Mouse (Mus musculus) frontal cortex, postnatal 14 days (tissue): ENCODE data around the gene Nup210.

Source experiments
- DNase-seq, 2 experiments: peaks; one replicate each; pipeline ENCODE4 v3.0.0; 2022; ENCODE audit warnings: low spot score in 2 of 2

The Nup210 gene

GRCm38 (mm10) chr6:91020810-91021209 is 95.8 kb downstream of the Nup210 start:
- no peak for DNase-seq

GRCm38 (mm10) chr6:91016600-91017230 is 99.9 kb downstream of the Nup210 start:
- DNase-seq: no peak

- no peak for DNase-seq
Observed at GRCm38 (mm10) chr6:91014198-91014958, 102.3 kb downstream of the Nup210 start.

- DNase-seq: no peak
Observed at GRCm38 (mm10) chr6:91012458-91012857, 104.2 kb downstream of the Nup210 start.

GRCm38 (mm10) chr6:91011568-91011967 is 105.1 kb downstream of the Nup210 start:
- no peak for DNase-seq

GRCm38 (mm10) chr6:91008284-91008830 is 108.3 kb downstream of the Nup210 start:
- no peak for DNase-seq

- DNase-seq: no peak
Observed at GRCm38 (mm10) chr6:91007207-91007606, 109.4 kb downstream of the Nup210 start.

GRCm38 (mm10) chr6:91004157-91004556 is 112.5 kb downstream of the Nup210 start:
- DNase-seq: no peak

- DNase-seq: no peak
Observed at GRCm38 (mm10) chr6:91003310-91003995, 113.2 kb downstream of the Nup210 start.

GRCm38 (mm10) chr6:91001566-91001965 is 115.1 kb downstream of the Nup210 start:
- no peak for DNase-seq

GRCm38 (mm10) chr6:91000819-91001525 is 115.7 kb downstream of the Nup210 start:
- peak; percentile 35 to 47 for DNase-seq

- DNase-seq: no peak
Observed at GRCm38 (mm10) chr6:90999176-90999575, 117.5 kb downstream of the Nup210 start.

- DNase-seq: no peak
Observed at GRCm38 (mm10) chr6:90997025-90997424, 119.6 kb downstream of the Nup210 start.

GRCm38 (mm10) chr6:90996181-90996580 is 120.4 kb downstream of the Nup210 start:
- no peak for DNase-seq

- DNase-seq: peak; percentile 77 to 78
Observed at GRCm38 (mm10) chr6:90988648-90989317, 127.8 kb downstream of the Nup210 start, which contains the start of gene Iqsec1. Gene Iqsec1 (minus strand): TSS chr6:90988685.

- no peak for DNase-seq
Observed at GRCm38 (mm10) chr6:90988299-90988625, 128.4 kb downstream of the Nup210 start.

GRCm38 (mm10) chr6:90987561-90988298 is 128.9 kb downstream of the Nup210 start:
- DNase-seq: no peak

GRCm38 (mm10) chr6:90984101-90984500 is 132.5 kb downstream of the Nup210 start:
- no peak for DNase-seq

- DNase-seq: peak in 1 of 2 experiments; percentile 11
Observed at GRCm38 (mm10) chr6:90974279-90974678, 142.3 kb downstream of the Nup210 start.

GRCm38 (mm10) chr6:90969341-90969871 is 147.2 kb downstream of the Nup210 start:
- DNase-seq: no peak
